Comparison of ENCODE assay signal across 24 mouse cellular contexts in the genomic region with DNA sequence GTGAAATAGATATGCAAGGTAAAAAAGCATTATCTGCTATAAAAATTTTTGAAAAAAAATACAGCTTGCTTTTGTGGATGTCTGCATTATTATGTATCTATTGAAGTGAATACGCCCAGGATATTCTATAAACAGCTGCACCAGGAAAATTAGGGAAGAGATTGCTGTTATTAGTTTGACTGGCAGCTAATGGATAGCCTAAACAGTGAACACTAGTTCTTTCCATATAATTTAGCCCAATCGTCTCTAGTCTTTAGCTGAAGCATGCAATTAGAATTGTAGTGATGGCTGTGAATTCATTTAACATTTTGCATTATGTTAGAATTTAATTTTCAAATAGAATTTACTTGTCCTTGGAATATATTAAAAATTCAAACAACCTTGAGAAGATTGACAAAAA.
DNase-seq lines count a peak whose midpoint lies in the region; ATAC-seq and TF ChIP-seq lines count a peak whose summit lies in the region.
"Had no signal": no experiment of that assay in that cellular context is flagged by ENCODE, and none has a peak within 500 bp of the region (broad histone marks: within the 10 kb centered on the region; RNA-seq: fewer than 3 reads in every experiment).

No protein-coding gene starts in this region.

- ATAC-seq in forebrain, embryonic 12.5 days (ENCODE audit: low FRiP score), result 0 out of 2 replicates have a peak, but pooled peaks have one; percentile 60
- ATAC-seq in forebrain, embryonic 11.5 days (replicated peaks; ENCODE audit: low FRiP score), result no peak
- ATAC-seq in forebrain, embryonic 16.5 days, result peak; percentile 95
- ATAC-seq: hindbrain, embryonic 16.5 days; intestine, embryonic 15.5 days; Patski had no signal

- no peak overlapping the region for H3K4me2 ChIP-seq in forebrain, embryonic 12.5 days
- no peak overlapping the region for H3K4me2 ChIP-seq in forebrain, embryonic 11.5 days (ENCODE audit: low read depth, low read length, severe bottlenecking)
- H3K4me2 ChIP-seq in forebrain, embryonic 16.5 days (ENCODE audit: low read length), result no peak overlapping the region
- H3K4me2 ChIP-seq: heart, embryonic 12.5 days; heart, embryonic 15.5 days; hindbrain, embryonic 13.5 days; intestine, embryonic 15.5 days had no signal

- H3K4me1 ChIP-seq in forebrain, embryonic 12.5 days, result no peaks in the 10 kb centered on the region
- H3K4me1 ChIP-seq in forebrain, embryonic 11.5 days (replicated peaks; ENCODE audit: control insufficient read depth, insufficient read depth, low read length), result no peaks in the 10 kb centered on the region
- no peaks in the 10 kb centered on the region for H3K4me1 ChIP-seq in forebrain, embryonic 16.5 days (replicated peaks; ENCODE audit: control insufficient read depth, insufficient read depth, low read length)
- H3K4me1 ChIP-seq: heart, embryonic 12.5 days; heart, embryonic 15.5 days; hindbrain, embryonic 10.5 days; hindbrain, embryonic 13.5 days; intestine, embryonic 15.5 days had no signal

- H3K27me3 ChIP-seq in forebrain, embryonic 12.5 days, result no peaks in the 10 kb centered on the region
- no peaks in the 10 kb centered on the region for H3K27me3 ChIP-seq in forebrain, embryonic 11.5 days (ENCODE audit: control insufficient read depth, insufficient read depth, low read length)
- H3K27me3 ChIP-seq in forebrain, embryonic 16.5 days (replicated peaks; ENCODE audit: control insufficient read depth, insufficient read depth, low read length), result no peaks in the 10 kb centered on the region
- H3K27me3 ChIP-seq: heart, embryonic 12.5 days; heart, embryonic 15.5 days; hindbrain, embryonic 13.5 days; intestine, embryonic 15.5 days; Patski had no signal

- WGBS in forebrain, embryonic 12.5 days, result 67% methylated on average over 2 of the region's 2 CpGs
- 79% methylated on average over 2 of the region's 2 CpGs for WGBS in forebrain, embryonic 11.5 days
- 55% methylated on average over 2 of the region's 2 CpGs for WGBS in forebrain, embryonic 16.5 days

- H3K27ac ChIP-seq in forebrain, embryonic 12.5 days, result no peak overlapping the region
- H3K27ac ChIP-seq in forebrain, embryonic 11.5 days (ENCODE audit: low read depth, low read length), result no peak overlapping the region
- no peak overlapping the region for H3K27ac ChIP-seq in forebrain, embryonic 16.5 days (ENCODE audit: low read length)
- H3K27ac ChIP-seq in layer of hippocampus, adult 2 months, result no peak overlapping the region
- H3K27ac ChIP-seq: heart, embryonic 15.5 days; hindbrain, embryonic 10.5 days; hindbrain, embryonic 13.5 days; intestine, embryonic 15.5 days had no signal

- DNase-seq in forebrain, embryonic 11.5 days (ENCODE audit: low spot score), result no peak
- peak; percentile 10 for DNase-seq in brain, embryonic 18.5 days (ENCODE audit: low read depth, low spot score)
- no peak for DNase-seq in layer of hippocampus, adult 2 months (ENCODE audit: low spot score in 2 of 2)
- DNase-seq in adrenal gland, postnatal 36 days, result no peak
- DNase-seq: adrenal gland, postnatal 14 days; cerebellum, adult 11-12 months; cerebellum, adult 8-10 months; cerebellum, postnatal 10 days; cerebellum, postnatal 36 days; gastrocnemius, postnatal 25 days; heart, adult 18-20 months; heart, postnatal 10 days; heart, postnatal 36 days; kidney, adult 11 months; kidney, adult 8-10 months had no signal

- H3K4me3 ChIP-seq in forebrain, embryonic 12.5 days (replicated peaks), result no peak overlapping the region
- no peak overlapping the region for H3K4me3 ChIP-seq in forebrain, embryonic 11.5 days (ENCODE audit: low read depth, low read length)
- no peak overlapping the region for H3K4me3 ChIP-seq in forebrain, embryonic 16.5 days (replicated peaks; ENCODE audit: low read length)
- no peak overlapping the region for H3K4me3 ChIP-seq in layer of hippocampus, adult 2 months
- H3K4me3 ChIP-seq: heart, embryonic 12.5 days; heart, embryonic 15.5 days; hindbrain, embryonic 10.5 days; hindbrain, embryonic 13.5 days; intestine, embryonic 15.5 days had no signal

- peaks cover 11% of the 10 kb centered on the region; the same call in 1 of the 2 replicates for H3K36me3 ChIP-seq in forebrain, embryonic 12.5 days (replicated peaks)
- no peaks in the 10 kb centered on the region for H3K36me3 ChIP-seq in forebrain, embryonic 11.5 days (ENCODE audit: control insufficient read depth, insufficient read depth, low read length)
- peaks cover 10% of the 10 kb centered on the region for H3K36me3 ChIP-seq in forebrain, embryonic 16.5 days (ENCODE audit: control insufficient read depth, insufficient read depth)
- H3K36me3 ChIP-seq: heart, embryonic 15.5 days; intestine, embryonic 15.5 days had no signal

- TF ChIP-seq CTCF in layer of hippocampus, adult 2 months (conservative IDR thresholded peaks at IDR 0.05), result no peak

- no peak overlapping the region for H3K9ac ChIP-seq in forebrain, embryonic 12.5 days
- no peak overlapping the region for H3K9ac ChIP-seq in forebrain, embryonic 11.5 days (ENCODE audit: low read length)
- H3K9ac ChIP-seq in forebrain, embryonic 16.5 days (replicated peaks; ENCODE audit: low read depth, low read length), result no peak overlapping the region
- H3K9ac ChIP-seq: heart, embryonic 12.5 days; heart, embryonic 15.5 days; hindbrain, embryonic 13.5 days; intestine, embryonic 15.5 days had no signal

- H3K9me3 ChIP-seq in forebrain, embryonic 12.5 days, result no peaks in the 10 kb centered on the region
- no peaks in the 10 kb centered on the region for H3K9me3 ChIP-seq in forebrain, embryonic 11.5 days (ENCODE audit: control insufficient read depth, low read length)
- no peaks in the 10 kb centered on the region for H3K9me3 ChIP-seq in forebrain, embryonic 16.5 days (ENCODE audit: control insufficient read depth, low read length)
- H3K9me3 ChIP-seq: heart, embryonic 12.5 days; heart, embryonic 15.5 days; hindbrain, embryonic 10.5 days; hindbrain, embryonic 13.5 days; intestine, embryonic 15.5 days had no signal
